Mouse (Mus musculus): ENCODE results near the gene Spata22. TPM values are rescaled to one million over a fixed set of nuclear protein-coding genes. Genes with fewer than 3 reads are reported as not detected.

Gene Spata22
- 1.6 TPM for polyA plus RNA-seq (2014; fragmentation: Illumina TruSeq; extraction: RNeasy Lipid Tissue Mini Kit (QIAGEN cat#74804); ENCODE audit: low read depth, low replicate concordance)

DNA sequence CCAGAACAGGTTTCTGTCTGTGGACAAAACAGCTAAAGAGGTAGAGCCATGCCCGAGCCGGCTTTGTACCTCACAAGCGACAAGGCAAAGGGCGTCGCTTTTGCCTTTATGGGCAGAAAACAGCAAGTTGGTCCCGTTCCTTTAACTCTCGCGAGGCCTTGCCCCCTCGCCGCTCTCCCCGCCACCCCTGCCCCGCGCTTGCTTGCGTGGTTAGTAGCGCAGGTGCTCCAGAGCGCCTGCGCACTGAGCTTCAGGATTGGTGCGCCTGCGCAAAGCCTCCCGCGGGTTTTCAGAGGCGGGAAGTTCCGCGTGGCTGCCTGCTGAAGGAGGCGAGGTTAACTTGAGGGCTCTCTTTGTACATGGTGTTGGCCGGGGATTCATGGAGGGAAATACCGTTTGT is at the start of gene Spata22, which contains the start of the genes Aspa and Gm49340:
Gene Spata22, plus strand, starts transcription at position 300 of the 400 bp plus-strand sequence.
Gene Aspa, minus strand, starts transcription at position 155 of the 400 bp plus-strand sequence.
Gene Gm49340, plus strand, starts transcription at position 300 of the 400 bp plus-strand sequence.

DNA sequence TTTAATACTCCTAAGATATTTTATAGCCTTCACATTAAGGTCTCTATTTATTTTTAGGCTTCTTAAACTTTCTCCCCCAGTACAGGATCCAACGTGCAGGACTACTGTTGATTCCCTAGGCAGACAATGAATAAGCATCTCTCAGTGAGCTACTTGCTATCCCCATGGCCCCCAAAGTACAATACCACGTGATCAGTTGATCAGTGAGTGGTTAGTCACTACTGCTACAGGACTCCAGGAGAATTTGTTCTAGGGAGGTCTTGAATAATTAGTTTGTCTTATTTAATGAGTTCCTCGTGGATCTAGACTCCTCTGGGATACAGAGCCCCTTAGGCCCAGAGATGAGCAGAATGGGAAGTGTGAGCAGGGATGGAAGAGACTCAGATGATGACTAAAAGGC is 20.9 kb downstream of the Spata22 start, which contains the start of gene Olfr20:
Gene Olfr20, plus strand, starts transcription at position 301 of the 400 bp plus-strand sequence.

DNA sequence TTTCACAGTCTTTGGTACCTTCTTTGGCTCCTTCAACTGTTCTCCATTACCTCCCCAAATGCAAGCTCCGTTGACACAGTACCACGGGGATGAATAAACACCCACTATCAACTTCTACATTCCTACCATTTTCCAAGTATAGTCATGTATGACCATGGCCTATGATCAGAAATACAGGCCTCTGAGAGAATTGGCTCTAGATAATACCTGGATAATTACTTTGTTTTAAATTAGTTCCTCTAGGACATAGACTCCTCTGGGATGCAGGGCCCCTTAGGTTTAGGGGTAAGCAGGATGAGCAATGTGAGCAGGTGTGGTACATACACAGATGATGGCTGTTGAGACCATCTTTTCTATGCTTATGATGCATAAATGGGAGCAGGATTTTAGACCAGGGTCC is 41.4 kb downstream of the Spata22 start, which contains the start of gene Olfr376:
Gene Olfr376, plus strand, starts transcription at position 301 of the 400 bp plus-strand sequence.

Other genes with a start within 250 kb of the Spata22 start
- gene Itgae, start 239.2 kb upstream of the Spata22 start, polyA plus RNA-seq (2014; fragmentation: Illumina TruSeq; extraction: RNeasy Lipid Tissue Mini Kit (QIAGEN cat#74804); ENCODE audit: low read depth, low replicate concordance), result 9.3 TPM
- gene Haspin, start 191.4 kb upstream of the Spata22 start, polyA plus RNA-seq (2014; fragmentation: Illumina TruSeq; extraction: RNeasy Lipid Tissue Mini Kit (QIAGEN cat#74804); ENCODE audit: low read depth, low replicate concordance), result 10.4 TPM
- 1.6 TPM for gene P2rx5, start 169.3 kb upstream of the Spata22 start, polyA plus RNA-seq (2014; fragmentation: Illumina TruSeq; extraction: RNeasy Lipid Tissue Mini Kit (QIAGEN cat#74804); ENCODE audit: low read depth, low replicate concordance)
- gene Emc6, start 152.7 kb upstream of the Spata22 start, polyA plus RNA-seq (2014; fragmentation: Illumina TruSeq; extraction: RNeasy Lipid Tissue Mini Kit (QIAGEN cat#74804); ENCODE audit: low read depth, low replicate concordance), result 44.9 TPM
- gene Tax1bp3, start 152.7 kb upstream of the Spata22 start, polyA plus RNA-seq (2014; fragmentation: Illumina TruSeq; extraction: RNeasy Lipid Tissue Mini Kit (QIAGEN cat#74804); ENCODE audit: low read depth, low replicate concordance), result 64.3 TPM
- gene Ctns, start 130.7 kb upstream of the Spata22 start, polyA plus RNA-seq (2014; fragmentation: Illumina TruSeq; extraction: RNeasy Lipid Tissue Mini Kit (QIAGEN cat#74804); ENCODE audit: low read depth, low replicate concordance), result 20.0 TPM
- gene Shpk, start 130.3 kb upstream of the Spata22 start, polyA plus RNA-seq (2014; fragmentation: Illumina TruSeq; extraction: RNeasy Lipid Tissue Mini Kit (QIAGEN cat#74804); ENCODE audit: low read depth, low replicate concordance), result 11.0 TPM
- 1.3 TPM for gene Trpv1, start 95.4 kb upstream of the Spata22 start, polyA plus RNA-seq (2014; fragmentation: Illumina TruSeq; extraction: RNeasy Lipid Tissue Mini Kit (QIAGEN cat#74804); ENCODE audit: low read depth, low replicate concordance)
- gene Trpv3, start 62.4 kb upstream of the Spata22 start, polyA plus RNA-seq (2014; fragmentation: Illumina TruSeq; extraction: RNeasy Lipid Tissue Mini Kit (QIAGEN cat#74804); ENCODE audit: low read depth, low replicate concordance), result 0.46 TPM
- gene Aspa, start 145 bp upstream of the Spata22 start, polyA plus RNA-seq (2014; fragmentation: Illumina TruSeq; extraction: RNeasy Lipid Tissue Mini Kit (QIAGEN cat#74804); ENCODE audit: low read depth, low replicate concordance), result 16.7 TPM
- gene Gm49340, start within 50 bp of the Spata22 start, polyA plus RNA-seq (2014; fragmentation: Illumina TruSeq; extraction: RNeasy Lipid Tissue Mini Kit (QIAGEN cat#74804); ENCODE audit: low read depth, low replicate concordance), result not detected
- gene Olfr20, start 21.0 kb downstream of the Spata22 start, polyA plus RNA-seq (2014; fragmentation: Illumina TruSeq; extraction: RNeasy Lipid Tissue Mini Kit (QIAGEN cat#74804); ENCODE audit: low read depth, low replicate concordance), result not detected
- not detected for gene Olfr376, start 41.5 kb downstream of the Spata22 start, polyA plus RNA-seq (2014; fragmentation: Illumina TruSeq; extraction: RNeasy Lipid Tissue Mini Kit (QIAGEN cat#74804); ENCODE audit: low read depth, low replicate concordance)
- gene Olfr1, start 69.9 kb downstream of the Spata22 start, polyA plus RNA-seq (2014; fragmentation: Illumina TruSeq; extraction: RNeasy Lipid Tissue Mini Kit (QIAGEN cat#74804); ENCODE audit: low read depth, low replicate concordance), result not detected
- gene Olfr378, start 98.7 kb downstream of the Spata22 start, polyA plus RNA-seq (2014; fragmentation: Illumina TruSeq; extraction: RNeasy Lipid Tissue Mini Kit (QIAGEN cat#74804); ENCODE audit: low read depth, low replicate concordance), result not detected
- gene Olfr380, start 127.8 kb downstream of the Spata22 start, polyA plus RNA-seq (2014; fragmentation: Illumina TruSeq; extraction: RNeasy Lipid Tissue Mini Kit (QIAGEN cat#74804); ENCODE audit: low read depth, low replicate concordance), result not detected
- not detected for gene Olfr381, start 161.9 kb downstream of the Spata22 start, polyA plus RNA-seq (2014; fragmentation: Illumina TruSeq; extraction: RNeasy Lipid Tissue Mini Kit (QIAGEN cat#74804); ENCODE audit: low read depth, low replicate concordance)
- gene Olfr382, start 187.5 kb downstream of the Spata22 start, polyA plus RNA-seq (2014; fragmentation: Illumina TruSeq; extraction: RNeasy Lipid Tissue Mini Kit (QIAGEN cat#74804); ENCODE audit: low read depth, low replicate concordance), result not detected